Mouse (Mus musculus) embryonic facial prominence, embryonic 13.5 days (tissue): ENCODE measurements around the gene Zmpste24. TPM values are rescaled to one million over a fixed set of nuclear protein-coding genes. Genes with fewer than 3 reads are reported as not detected.

Experiments used
- ATAC-seq: fragments of 200-750 bp; cut with Nextera tagmentation; 2 replicates; pipeline ENCODE4 v1.8.0; 2017; ENCODE audit warnings: low read depth; ENCODE audit not compliant: insufficient number of reproducible peaks, insufficient read depth, low FRiP score, low TSS enrichment
- H3K27ac ChIP-seq: fragments of 300-500 bp; sonication (generic); 2 replicates; pipeline ENCODE4 v1.5.1; 2015; ENCODE audit warnings: moderate library complexity, mild to moderate bottlenecking, inconsistent platforms
- H3K27me3 ChIP-seq: fragments of 300-500 bp; sonication (generic); 2 replicates; pipeline ENCODE4 v1.6.1; 2015; ENCODE audit warnings: mild to moderate bottlenecking, inconsistent platforms
- H3K36me3 ChIP-seq: fragments of 300-500 bp; sonication (generic); 2 replicates; pipeline ENCODE4 v1.6.1; 2015; ENCODE audit warnings: mild to moderate bottlenecking, inconsistent platforms
- H3K4me1 ChIP-seq: fragments of 300-500 bp; sonication (generic); 2 replicates; pipeline ENCODE4 v1.6.1; 2015; ENCODE audit warnings: inconsistent platforms
- H3K4me2 ChIP-seq: fragments of 300-500 bp; sonication (generic); 2 replicates; pipeline ENCODE4 v1.6.1; 2015; ENCODE audit warnings: moderate library complexity, mild to moderate bottlenecking, inconsistent platforms
- H3K4me3 ChIP-seq: fragments of 300-500 bp; sonication (generic); 2 replicates; pipeline ENCODE4 v1.5.1; 2015; ENCODE audit warnings: mild to moderate bottlenecking, inconsistent platforms
- H3K9ac ChIP-seq: fragments of 300-500 bp; sonication (generic); 2 replicates; pipeline ENCODE4 v1.6.1; 2015; ENCODE audit warnings: mild to moderate bottlenecking, inconsistent platforms
- H3K9me3 ChIP-seq: fragments of 300-500 bp; sonication (generic); 2 replicates; pipeline ENCODE4 v1.6.1; 2016; ENCODE audit warnings: inconsistent platforms
- WGBS: fragments of 180-500 bp; shearing (Covaris S2); methylation state at CpG from one replicate; pipeline ENCODE4 v1.1.7; 2015; ENCODE audit warnings: mixed read lengths; 5-methylcytosine and 5-hydroxymethylcytosine counted together
- polyA plus RNA-seq: library from polyadenylated mRNA; unstranded; fragments of >200 nt; fragmentation: Nextera tagmentation; extraction: Ambion mirVana; gene quantifications from 2 replicates; pipeline ENCODE4 v1.2.1, GENCODE M21; 2015

Gene Zmpste24
- polyA plus RNA-seq, 1 experiment from 2014 or later: 22.0 TPM

- Histone ChIP-seq H3K9ac (no peak overlapping the region), H3K4me1 (peaks cover 15% of the 10 kb centered on the region), H3K27me3 (no peaks in the 10 kb centered on the region), H3K36me3 (no peaks in the 10 kb centered on the region), H3K27ac (no peak overlapping the region), H3K4me2 (no peak overlapping the region), H3K9me3 (no peaks in the 10 kb centered on the region), H3K4me3 (no peak overlapping the region)
- 85% methylated on average over 10 of the region's 10 CpGs for WGBS
- ATAC-seq: no peak
These were observed 83.3 kb downstream of the Zmpste24 start for GRCm38 (mm10) chr4:121014594-121015267.

- H3K9me3 ChIP-seq: no peaks in the 10 kb centered on the region
- H3K4me1 ChIP-seq: peaks cover 7% of the 10 kb centered on the region
- no peak for ATAC-seq
- no peaks in the 10 kb centered on the region for H3K27me3 ChIP-seq
- no peak overlapping the region for H3K4me2 ChIP-seq
- H3K27ac ChIP-seq: no peak overlapping the region
- H3K36me3 ChIP-seq: no peaks in the 10 kb centered on the region
- H3K4me3 ChIP-seq: no peak overlapping the region
- WGBS: 88% methylated on average over 11 of the region's 11 CpGs
- H3K9ac ChIP-seq: no peak overlapping the region
These were observed 87.1 kb downstream of the Zmpste24 start for GRCm38 (mm10) chr4:121010770-121011549.

Other genes with a start within 250 kb of the Zmpste24 start
- gene Rims3, start 243.4 kb downstream of the Zmpste24 start, polyA plus RNA-seq: 0.87 and 1.2 TPM in 2 replicates
- gene Exo5, start 173.2 kb downstream of the Zmpste24 start, polyA plus RNA-seq: 33.9 and 35.7 TPM in 2 replicates
- 10.0 and 10.9 TPM in 2 replicates for gene Zfp69, start 146.5 kb downstream of the Zmpste24 start, polyA plus RNA-seq
- 13.7 and 13.9 TPM in 2 replicates for gene Smap2, start 81.0 kb downstream of the Zmpste24 start, polyA plus RNA-seq
- 56.1 and 57.5 TPM in 2 replicates for gene Col9a2, start 58.9 kb downstream of the Zmpste24 start, polyA plus RNA-seq
- not detected in 2 replicates for gene Tmco2, start 11.0 kb upstream of the Zmpste24 start, polyA plus RNA-seq
- gene Rlf, start 116.8 kb upstream of the Zmpste24 start, polyA plus RNA-seq: 32.4 and 34.1 TPM in 2 replicates
- gene Gm12888, start 226.7 kb upstream of the Zmpste24 start, polyA plus RNA-seq: not detected in 2 replicates